Mouse (Mus musculus): ENCODE measurements around the gene Gm11111. TPM values are rescaled to one million over a fixed set of nuclear protein-coding genes. Genes with fewer than 3 reads are reported as not detected.
"Not testable (repeated sequence)": the region's sequence is repeated elsewhere in the genome, so short reads cannot be mapped to it uniquely, and the experiment has no call there.

Gene Gm11111
- total RNA-seq (2015; ENCODE audit: low replicate concordance) (not detected in 2 replicates), total RNA-seq (2017; ENCODE audit: low replicate concordance) (not detected in 2 replicates)

DNA sequence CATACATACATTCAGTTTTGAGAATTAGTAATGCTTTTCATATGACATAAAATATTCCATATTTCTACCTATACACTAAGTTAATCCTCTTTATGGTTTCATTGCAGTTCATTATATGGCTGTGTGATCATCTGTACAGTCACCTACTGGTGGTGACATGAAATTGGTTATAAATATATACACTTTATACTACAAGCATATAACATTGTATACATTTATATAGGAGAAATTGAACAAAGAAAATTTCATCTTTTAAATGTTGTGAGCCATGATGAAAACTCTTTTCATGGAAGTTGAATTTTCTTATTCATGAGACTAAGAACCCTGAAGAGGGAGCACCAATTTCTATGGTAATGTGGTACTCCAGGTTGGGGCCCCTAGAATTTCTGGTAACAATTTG, at the start of gene Gm11111:
Gene Gm11111, plus strand, starts transcription at position 301 of the 400 bp plus-strand sequence.
- no peak for ATAC-seq (replicated peaks; ENCODE audit: low FRiP score, poor library complexity, severe bottlenecking)

GRCm38 (mm10) chr5:98516214-98516613, 36.3 kb upstream of the Gm11111 start:
- ATAC-seq (replicated peaks; ENCODE audit: low FRiP score, poor library complexity, severe bottlenecking) = no peak

DNA sequence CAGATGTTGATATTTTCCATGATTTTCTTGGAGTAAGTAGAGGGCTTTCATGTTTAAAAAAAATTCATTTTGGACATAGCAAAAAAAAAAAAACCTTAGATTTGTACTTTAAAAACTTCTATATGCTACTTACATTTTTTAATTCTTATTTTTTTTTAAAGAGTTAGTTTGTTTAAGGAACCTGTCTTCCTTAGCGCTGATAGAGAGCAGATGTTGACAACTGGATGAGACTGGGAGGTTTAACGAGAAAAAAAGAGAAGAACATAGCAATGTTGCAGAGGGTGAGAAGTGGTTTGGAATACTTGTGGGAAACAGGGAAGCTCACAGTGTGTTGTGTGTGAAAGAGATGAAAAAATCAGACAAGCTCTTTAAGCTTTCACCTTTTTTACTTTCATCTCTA, 32.4 kb upstream of the Gm11111 start:
- ATAC-seq (replicated peaks; ENCODE audit: low FRiP score, poor library complexity, severe bottlenecking) = no peak

- ATAC-seq (replicated peaks; ENCODE audit: low FRiP score, poor library complexity, severe bottlenecking) = no peak
Measured at GRCm38 (mm10) chr5:98522270-98522977, 30.1 kb upstream of the Gm11111 start.

- no peak for ATAC-seq (replicated peaks; ENCODE audit: low FRiP score, poor library complexity, severe bottlenecking)
Measured at GRCm38 (mm10) chr5:98523050-98523449, 29.4 kb upstream of the Gm11111 start.

DNA sequence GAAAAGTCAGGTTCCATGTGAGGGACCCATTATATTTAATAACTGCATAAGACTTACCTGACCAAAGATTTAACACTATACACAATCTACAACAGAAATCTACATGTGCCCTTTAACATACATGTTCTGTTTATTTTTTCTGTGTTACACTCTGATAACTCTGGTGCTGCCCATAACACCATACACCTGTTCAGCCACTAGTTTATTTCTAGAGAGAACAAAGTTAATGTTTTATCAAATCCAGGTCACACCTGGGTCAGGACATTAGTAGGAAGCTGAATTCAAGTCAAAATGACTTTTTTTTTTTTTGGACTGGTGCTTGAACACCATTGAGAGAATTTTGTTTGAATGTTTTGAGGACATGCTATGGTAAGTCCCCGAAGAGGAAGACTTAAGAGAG, 28.7 kb upstream of the Gm11111 start:
- no peak for ATAC-seq (replicated peaks; ENCODE audit: low FRiP score, poor library complexity, severe bottlenecking)

GRCm38 (mm10) chr5:98541333-98541732, 11.2 kb upstream of the Gm11111 start:
- ATAC-seq (replicated peaks; ENCODE audit: low FRiP score, poor library complexity, severe bottlenecking) = no peak

DNA sequence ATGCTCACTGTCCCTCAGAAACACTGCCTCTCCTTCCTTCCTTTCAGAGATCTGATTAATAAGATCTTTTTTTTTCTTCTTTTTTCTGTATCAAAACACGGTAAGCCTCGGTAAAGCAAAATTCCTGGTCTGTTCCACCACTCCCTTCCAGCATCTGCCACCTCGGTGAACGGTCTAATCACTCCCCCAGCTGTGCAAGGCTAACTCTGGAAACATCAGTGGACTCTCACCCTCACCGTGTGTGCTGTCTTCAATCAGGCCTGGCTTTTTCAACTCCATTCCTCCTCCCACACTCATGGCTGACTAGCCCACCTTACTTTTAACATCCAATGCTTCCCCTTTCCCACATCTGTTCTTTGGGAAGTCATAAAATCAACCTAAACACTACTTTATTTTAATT, 2.2 kb upstream of the Gm11111 start:
- ATAC-seq (replicated peaks; ENCODE audit: low FRiP score, poor library complexity, severe bottlenecking) = no peak

GRCm38 (mm10) chr5:98550873-98551272, 1.6 kb upstream of the Gm11111 start:
- ATAC-seq (replicated peaks; ENCODE audit: low FRiP score, poor library complexity, severe bottlenecking) = no peak

DNA sequence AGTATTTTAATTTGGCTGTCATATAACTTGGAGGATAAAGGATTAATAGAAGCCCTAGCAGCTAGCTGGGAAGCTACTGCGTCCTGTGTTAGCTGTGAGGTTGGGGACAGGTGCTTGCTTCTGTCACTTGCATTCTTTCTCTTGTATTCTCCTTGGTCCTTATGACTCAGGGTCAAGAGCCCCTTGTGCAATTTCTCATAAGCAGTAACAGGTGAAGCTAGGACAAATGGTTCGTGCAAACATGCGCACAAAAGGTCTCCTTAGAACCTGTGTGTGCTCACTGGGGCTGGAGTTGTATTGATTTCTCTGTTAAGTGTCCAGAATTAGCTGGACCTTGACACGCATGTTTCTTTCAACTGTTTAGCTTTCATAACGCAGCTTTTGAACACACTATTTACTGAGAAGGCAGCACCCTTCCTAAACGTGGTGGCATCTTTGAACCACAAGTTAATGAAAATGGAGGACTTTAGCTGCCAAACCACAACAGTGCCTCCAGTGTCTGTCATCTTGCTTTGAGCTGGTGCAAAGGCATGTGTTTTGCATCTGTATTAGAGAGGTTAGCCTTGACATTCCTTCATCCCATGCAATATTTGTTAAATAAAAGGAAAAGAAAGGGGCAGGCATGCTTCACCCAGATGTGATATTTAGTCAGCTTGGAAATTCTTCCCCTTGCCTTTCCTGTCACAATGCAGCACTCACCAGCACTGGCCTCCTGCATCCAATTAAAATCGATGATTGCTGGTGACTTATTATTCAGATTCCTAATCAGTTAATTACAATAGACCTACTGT, 511 bp downstream of the Gm11111 start:
- ATAC-seq (replicated peaks; ENCODE audit: low FRiP score, poor library complexity, severe bottlenecking) = no peak

GRCm38 (mm10) chr5:98561301-98561700, 8.8 kb downstream of the Gm11111 start:
- ATAC-seq (replicated peaks; ENCODE audit: low FRiP score, poor library complexity, severe bottlenecking) = no peak

DNA sequence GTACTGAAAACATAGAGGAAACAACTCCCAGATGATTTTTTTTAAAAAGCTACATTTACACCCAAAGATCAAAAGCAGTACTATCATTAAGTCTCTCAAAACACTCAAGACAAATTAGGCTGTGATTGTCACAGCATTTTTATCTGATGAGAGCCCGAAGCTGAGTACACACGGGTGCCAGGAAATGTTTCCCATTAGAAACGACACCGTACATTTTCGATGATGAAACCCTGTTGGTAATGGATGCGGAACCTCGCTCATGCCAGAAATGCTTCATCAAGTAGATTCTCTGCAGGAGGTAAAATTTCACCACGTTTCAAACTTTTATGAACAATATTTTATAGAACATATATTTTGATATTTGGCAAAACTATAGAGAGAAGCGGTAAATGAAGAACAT, 10.3 kb downstream of the Gm11111 start:
- no peak for ATAC-seq (replicated peaks; ENCODE audit: low FRiP score, poor library complexity, severe bottlenecking)

- no peak for ATAC-seq (replicated peaks; ENCODE audit: low FRiP score, poor library complexity, severe bottlenecking)
Measured at GRCm38 (mm10) chr5:98563801-98564200, 11.3 kb downstream of the Gm11111 start.

- ATAC-seq (replicated peaks; ENCODE audit: low FRiP score, poor library complexity, severe bottlenecking) = no peak
Measured at GRCm38 (mm10) chr5:98566461-98567193, 14.1 kb downstream of the Gm11111 start.

DNA sequence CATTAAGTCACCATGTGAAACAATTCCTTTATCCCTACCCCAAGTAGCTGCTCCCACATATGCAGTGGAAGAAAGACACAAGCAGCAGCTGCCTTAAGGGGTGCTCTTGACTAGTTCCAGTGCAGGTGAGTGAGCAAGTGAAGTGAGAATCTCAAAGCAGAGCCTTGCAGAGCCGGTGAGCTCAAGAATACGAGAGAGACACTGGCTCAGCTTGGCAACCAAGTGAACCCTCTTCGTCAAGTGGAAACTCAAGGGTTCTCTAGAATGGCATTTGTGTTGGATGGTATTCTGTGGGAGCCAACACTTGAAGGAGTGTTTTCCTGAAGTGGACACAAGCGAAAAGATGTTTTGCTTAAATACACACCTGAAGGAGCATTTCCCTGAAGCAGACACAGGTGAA, 16.0 kb downstream of the Gm11111 start:
- ATAC-seq (replicated peaks; ENCODE audit: low FRiP score, poor library complexity, severe bottlenecking) = no peak

- no peak for ATAC-seq (replicated peaks; ENCODE audit: low FRiP score, poor library complexity, severe bottlenecking)
Measured at GRCm38 (mm10) chr5:98569029-98569513, 16.6 kb downstream of the Gm11111 start.

DNA sequence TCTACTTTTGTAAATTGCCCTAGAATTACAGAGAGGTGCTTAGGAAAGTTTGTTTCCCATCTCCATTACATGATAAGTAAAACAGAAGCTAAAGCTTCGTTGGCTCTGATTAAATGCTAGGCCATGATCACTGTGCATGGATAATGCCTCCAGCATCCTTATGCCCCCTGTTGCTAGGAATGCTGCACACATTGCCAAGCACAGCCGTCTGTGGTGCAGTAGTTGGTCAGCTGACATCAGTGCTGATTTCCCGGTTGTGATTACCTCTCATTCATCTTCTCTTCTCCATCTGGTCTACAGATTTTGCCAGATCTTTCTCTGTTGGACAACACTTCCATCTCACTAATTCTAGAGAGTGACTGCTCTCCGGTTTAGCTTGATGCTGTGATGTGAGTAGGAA, 19.9 kb downstream of the Gm11111 start:
- no peak for ATAC-seq (replicated peaks; ENCODE audit: low FRiP score, poor library complexity, severe bottlenecking)

DNA sequence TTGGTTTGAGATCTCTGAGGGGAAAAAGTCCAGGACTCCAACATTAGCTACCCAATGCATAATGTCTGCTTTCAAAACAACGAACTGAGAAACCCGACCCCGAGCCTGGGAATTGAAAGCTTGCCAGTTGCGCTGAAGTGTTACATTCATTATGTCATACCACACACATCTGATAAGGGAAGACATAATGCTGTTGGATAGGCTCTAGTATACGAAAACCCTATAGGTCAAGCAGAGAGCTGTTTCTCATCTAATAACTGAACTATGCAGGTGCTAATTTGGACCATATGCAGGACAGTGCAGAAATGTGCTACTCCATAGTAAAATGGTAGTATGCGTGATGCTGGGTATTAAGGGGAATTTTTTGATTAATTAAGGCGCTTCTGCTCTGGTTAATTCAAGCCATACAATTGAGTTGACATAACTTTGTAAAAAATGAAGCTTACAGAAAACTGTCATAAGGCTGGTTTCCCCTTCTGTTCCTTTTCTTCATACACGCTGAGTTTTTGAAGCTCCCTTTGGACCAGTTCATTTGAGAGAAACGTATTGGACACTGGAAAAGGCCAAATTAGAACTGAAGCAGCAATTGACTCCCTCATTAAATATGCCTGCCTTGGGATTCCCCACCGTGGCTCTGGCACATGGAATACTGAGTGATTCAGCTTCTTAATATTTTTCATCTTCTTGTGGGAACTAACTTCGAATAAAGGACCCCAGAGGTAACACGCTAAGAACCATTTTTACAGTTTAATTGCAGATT, 22.4 kb downstream of the Gm11111 start:
- no peak for ATAC-seq (replicated peaks; ENCODE audit: low FRiP score, poor library complexity, severe bottlenecking)

DNA sequence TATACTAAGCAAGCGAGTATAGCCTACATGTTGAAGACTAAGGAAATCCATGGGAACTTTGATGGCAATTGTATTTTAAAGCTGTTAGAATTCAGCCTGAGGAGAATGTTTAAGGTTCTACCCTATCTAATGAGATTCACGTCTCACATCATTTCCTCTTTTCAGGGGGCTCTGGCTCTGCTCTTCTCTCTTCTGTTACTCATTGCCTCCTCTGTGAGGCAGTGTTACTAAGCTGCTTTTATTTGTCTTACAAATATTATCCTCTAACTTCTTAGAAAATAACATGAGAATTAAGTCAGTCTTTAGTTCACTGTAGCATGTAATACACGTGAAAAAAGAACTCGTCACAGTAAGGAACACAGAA, 23.0 kb downstream of the Gm11111 start:
- ATAC-seq (replicated peaks; ENCODE audit: low FRiP score, poor library complexity, severe bottlenecking) = no peak

GRCm38 (mm10) chr5:98576538-98576937, 24.0 kb downstream of the Gm11111 start:
- ATAC-seq (replicated peaks; ENCODE audit: low FRiP score, poor library complexity, severe bottlenecking) = not testable (repeated sequence)
